Mouse (Mus musculus): Measurements from ENCODE around the gene Tgfb2. TPM values are rescaled to one million over a fixed set of nuclear protein-coding genes. Genes with fewer than 3 reads are reported as not detected.
A peak's percentile ranks its signal among the peaks of the same experiment; 100 is the strongest.

Tgfb2 gene
- total RNA-seq, 2 experiments from 2014 or later, result 28.4 to 38.7 TPM

DNA sequence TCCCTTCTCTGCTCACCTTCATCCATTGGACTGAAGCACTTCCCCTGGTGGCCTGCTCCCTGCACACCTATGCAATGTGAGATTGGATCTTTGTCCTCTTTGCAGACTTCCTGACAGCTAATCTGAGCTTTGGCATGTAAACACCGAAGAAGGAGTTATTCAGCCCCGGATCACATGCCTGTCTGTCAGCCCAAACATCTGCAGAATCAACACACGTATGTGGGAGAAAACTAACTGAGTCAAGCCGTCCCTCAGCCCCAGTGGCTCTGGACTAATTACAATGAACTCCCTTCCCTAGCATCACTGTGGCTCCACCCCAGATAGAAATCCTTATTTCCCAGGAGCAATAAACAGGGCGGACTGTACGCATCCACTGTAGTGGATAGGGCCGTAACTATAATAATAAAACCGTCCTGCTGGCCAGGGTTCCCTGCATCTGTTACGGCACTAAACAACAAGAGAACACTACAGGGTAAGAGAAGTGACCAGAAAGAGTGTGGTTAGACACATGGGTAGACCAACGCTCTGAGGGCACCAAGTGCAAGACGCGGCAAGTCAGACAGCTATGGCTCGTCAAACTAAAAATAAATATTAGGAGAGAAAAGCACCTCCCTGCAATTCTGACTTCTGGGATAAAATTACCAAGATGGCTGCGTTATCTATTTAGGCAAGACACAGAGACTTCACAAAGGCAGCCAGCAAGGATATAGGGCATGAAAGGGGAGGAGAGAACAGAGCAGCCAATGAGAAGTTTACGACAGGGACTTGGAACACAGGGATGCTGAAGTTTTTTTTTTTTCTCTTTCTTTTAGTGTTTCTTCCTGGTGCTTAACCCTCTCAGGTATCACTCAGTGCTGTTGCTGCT lies 3.2 kb downstream of the Tgfb2 start:
- peak; percentile 15 for DNase-seq

- DNase-seq, result no peak
Observed at GRCm38 (mm10) chr1:186701206-186701905, 4.4 kb downstream of the Tgfb2 start.

GRCm38 (mm10) chr1:186700496-186700895 lies 5.3 kb downstream of the Tgfb2 start:
- no peak for DNase-seq

GRCm38 (mm10) chr1:186698583-186699338 lies 7.0 kb downstream of the Tgfb2 start:
- no peak for DNase-seq

DNA sequence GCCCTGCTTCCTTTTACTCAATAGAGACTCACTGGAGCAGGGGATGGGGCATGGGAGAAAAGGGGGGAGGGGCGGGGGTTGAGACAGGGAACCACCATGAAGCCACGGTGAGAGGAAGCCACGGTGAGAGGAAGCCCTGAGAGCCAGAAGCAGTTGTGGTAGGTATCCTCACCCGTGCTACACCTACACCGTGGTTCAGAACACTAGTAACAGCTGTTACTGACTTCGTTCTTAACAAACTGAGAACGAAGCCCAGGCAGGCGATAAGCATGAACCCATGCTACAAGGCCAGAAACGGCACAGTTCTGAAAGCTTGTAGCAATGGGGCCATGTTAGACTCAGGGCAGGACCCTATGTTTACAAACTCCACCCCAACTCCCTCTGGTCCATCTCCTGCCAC lies 9.6 kb downstream of the Tgfb2 start:
- DNase-seq, result no peak

DNA sequence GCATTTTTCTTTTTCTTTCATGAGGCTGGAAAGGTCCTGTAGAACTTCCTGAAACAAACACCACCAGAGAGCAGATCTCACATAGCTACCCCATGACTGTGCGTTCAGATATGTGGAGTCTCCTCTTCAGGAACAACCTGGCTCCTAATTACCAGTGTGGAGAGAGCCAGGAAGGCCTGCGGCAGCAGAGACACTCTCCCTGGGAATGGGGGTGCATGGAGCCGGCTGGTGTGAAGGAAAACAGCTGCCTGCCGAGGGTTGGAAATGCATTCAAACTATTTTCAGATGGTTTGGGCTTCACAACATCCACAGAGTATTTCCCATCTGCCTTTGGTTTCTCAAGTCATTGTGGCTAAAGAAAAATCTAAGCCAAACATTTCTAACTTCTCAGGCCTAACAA lies 10.4 kb downstream of the Tgfb2 start:
- peak; percentile 32 for DNase-seq

DNA sequence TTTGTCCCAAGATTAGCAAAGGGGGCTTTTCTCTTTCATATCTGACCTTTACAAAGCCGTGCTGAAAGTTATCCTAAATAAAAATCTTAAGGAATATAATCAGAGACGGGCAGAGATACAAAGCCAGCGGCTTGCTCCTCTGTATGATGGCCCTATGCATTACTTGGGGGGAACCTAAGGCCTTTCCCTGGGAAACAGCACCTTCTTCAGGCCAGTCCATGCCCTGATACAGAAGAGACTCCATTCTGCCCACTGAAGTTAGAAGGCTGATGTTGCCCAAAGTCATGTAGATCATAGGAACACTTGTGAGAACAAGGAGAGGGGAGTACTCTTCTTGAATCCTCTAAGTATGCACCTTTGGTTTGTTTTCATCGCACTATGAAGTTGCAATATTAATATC lies 13.4 kb downstream of the Tgfb2 start:
- no peak for DNase-seq

DNA sequence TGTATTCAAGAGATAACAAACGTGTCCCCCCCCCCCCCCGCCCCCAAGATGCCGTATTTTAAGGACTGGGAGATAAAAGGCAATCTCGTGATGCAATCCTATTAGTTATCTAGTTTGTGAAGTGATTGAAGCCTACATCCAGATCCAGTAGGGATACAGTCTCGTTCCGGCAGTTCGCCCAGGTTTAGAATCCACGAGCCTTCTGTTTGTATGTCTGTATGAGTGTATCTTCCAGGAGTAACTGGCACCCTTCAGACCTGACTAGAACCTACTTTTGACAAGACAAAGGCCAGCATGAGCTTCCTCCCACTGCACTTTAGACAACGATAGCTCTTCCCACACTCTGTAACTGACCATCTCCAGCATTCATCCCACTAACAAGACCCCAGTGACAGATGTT lies 14.1 kb downstream of the Tgfb2 start:
- no peak for DNase-seq

GRCm38 (mm10) chr1:186684041-186684440 lies 21.7 kb downstream of the Tgfb2 start:
- no peak for DNase-seq

DNA sequence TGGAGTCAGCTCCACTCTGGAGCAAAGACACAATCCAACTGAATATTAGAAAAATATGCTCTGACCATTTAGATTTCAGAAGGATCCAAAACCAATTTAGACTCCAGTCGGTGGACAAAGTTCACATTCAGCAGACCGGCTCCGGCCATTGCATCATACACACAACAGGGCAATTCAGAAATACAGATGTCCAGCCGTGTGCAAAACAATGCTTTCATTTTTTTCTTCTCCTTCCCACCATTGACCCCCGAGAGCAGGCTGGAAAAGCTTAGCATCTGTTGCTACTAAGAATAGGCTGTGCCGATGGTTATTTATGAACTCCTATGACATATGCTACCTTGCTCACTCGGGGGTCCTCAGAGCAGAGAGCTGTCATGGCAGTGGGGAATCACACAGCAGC lies 23.2 kb downstream of the Tgfb2 start:
- no peak for DNase-seq

DNA sequence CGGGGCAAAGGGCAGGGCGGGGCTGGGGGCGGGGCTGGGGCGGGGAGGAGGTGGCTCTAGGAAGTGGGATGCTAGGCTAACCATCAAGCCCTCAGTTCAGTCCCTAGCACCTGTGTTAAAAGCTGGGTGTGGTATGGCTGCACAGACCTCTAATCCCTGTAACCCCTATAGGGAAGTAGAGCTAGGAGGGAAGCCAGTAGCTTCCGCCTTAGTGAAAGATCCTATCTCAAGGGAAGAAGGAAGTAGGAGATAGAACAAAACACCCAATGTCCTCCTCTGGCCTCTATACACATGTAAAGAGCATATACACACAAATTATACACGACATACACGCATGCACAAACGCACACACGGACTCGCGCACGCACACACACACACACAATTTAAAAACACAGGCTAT lies 28.2 kb downstream of the Tgfb2 start:
- DNase-seq, result no peak

DNA sequence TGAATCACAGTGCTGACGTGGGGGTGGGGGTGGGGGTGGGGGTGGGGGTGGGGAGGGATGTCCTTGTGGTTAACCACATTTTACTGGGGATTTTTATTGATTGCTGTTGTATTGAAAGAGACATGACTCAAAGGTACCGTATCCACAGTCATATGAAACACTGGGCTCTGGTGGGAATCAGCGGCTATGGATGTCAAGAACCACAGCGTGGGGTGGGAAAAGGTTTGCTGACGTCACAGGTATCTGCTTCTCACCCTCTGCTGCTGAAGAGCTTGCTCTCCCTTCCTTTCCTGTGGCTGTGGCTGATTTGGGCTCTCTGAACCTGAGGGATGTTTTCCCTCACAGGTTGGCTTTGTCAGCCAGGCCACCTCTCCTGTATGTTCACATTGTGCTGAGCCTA lies 29.6 kb downstream of the Tgfb2 start:
- no peak for DNase-seq

DNA sequence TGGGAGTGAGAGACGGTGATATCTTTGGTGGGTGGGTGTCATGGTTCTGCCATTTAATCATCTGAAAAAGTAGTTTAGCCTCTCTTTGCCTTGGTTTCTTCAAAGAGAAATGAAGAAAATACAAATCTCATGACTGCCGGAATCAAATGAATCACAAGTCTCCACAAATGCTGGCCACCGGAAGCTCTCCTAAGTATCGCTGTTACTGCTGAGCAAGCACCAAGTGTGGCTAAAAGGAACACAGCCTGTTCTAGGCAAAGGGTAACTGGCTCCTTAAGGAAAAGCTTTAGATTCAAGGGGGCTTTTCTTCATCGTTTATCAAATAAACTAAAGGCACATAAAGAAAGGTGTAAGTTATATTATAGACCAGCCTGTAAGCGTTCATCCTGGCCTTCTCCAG lies 30.5 kb downstream of the Tgfb2 start:
- DNase-seq, result no peak

DNA sequence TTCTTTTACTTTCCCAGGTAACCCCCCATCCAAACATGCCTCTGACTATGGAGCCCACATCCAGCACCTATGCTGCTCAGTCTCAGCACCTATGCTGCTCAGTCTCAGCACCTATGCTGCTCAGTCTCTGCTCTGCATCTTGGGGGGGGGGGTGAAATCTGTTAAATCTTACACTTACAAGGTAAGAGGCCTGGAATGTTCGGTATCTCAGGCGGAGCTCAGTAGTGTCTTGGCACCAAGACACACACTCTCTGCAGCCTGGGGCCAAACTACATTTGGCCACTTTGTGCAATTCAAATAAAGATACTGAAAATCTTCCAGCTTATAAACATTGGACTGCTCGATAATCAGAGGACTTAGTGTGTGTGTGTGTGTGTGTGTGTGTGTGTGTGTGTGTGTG lies 31.2 kb downstream of the Tgfb2 start:
- DNase-seq, result no peak

- no peak for DNase-seq
Observed at GRCm38 (mm10) chr1:186673166-186673565, 32.6 kb downstream of the Tgfb2 start.

DNA sequence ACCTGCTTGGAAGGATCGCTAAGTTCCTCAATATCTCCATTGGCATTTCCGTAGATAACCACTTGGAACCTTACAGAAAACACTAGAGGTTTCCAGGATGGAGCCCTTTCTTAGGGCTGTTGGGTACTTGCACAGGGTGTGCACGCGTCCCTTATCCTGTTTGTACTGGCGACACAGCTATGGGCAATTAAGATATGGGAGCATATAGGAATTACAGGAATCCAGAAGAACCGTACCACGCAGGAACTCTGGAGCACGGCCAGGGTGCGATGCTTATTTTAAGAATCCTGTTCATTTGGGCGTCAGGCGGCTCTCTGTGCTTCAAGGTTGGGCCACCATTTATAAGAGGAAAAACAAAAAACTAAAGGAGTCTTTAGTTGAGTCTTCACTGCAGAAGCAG lies 42.4 kb downstream of the Tgfb2 start:
- DNase-seq, result no peak

- no peak for DNase-seq
Observed at GRCm38 (mm10) chr1:186662996-186663395, 42.8 kb downstream of the Tgfb2 start.

GRCm38 (mm10) chr1:186661206-186661921 lies 44.4 kb downstream of the Tgfb2 start:
- no peak for DNase-seq

DNA sequence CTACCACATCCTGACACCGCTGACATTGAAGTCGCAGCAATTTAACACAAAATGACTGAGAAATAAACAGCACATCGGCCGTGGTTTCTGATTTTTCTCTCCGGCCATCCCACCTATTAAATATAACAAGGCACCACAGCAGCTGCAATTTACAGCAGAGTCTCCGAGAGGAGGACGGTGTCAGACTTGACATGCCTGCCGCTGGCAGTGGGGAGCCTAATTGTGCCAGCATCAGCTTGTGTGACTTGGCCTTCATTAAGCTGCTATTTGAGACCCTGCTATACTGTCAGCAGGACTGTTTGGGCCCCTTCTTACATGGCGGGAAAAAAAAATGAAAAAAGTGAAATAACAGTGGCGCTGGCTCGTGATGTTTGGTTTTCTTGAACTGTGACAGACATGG lies 47.0 kb downstream of the Tgfb2 start:
- no peak for DNase-seq

GRCm38 (mm10) chr1:186657559-186658219 lies 48.1 kb downstream of the Tgfb2 start:
- DNase-seq, result no peak

- DNase-seq, result no peak
Observed at GRCm38 (mm10) chr1:186656732-186657329, 49.0 kb downstream of the Tgfb2 start.
